Mouse (Mus musculus) embryonic facial prominence, embryonic 15.5 days (tissue): ENCODE measurements at regions not wholly inside any gene's neighbourhood (a gene's known extent, or its start where the extent isn't known, plus 50 kb on each side); places are given as distances from the start of the nearest gene placed in this dataset.

ENCODE experiments used
- ATAC-seq: fragments of 200-750 bp; cut with Nextera tagmentation; 2 replicates; pipeline ENCODE4 v1.8.0; 2017; ENCODE audit warnings: low read depth, moderate TSS enrichment; ENCODE audit not compliant: insufficient number of reproducible peaks, low FRiP score, low TSS enrichment
- H3K27ac ChIP-seq: fragments of 300-500 bp; sonication (generic); replicated peaks from 2 replicates; pipeline ENCODE4 v1.5.1; 2015; ENCODE audit warnings: mild to moderate bottlenecking, inconsistent platforms
- H3K27me3 ChIP-seq: fragments of 300-500 bp; sonication (generic); 2 replicates; pipeline ENCODE4 v1.6.1; 2015; ENCODE audit warnings: inconsistent platforms
- H3K36me3 ChIP-seq: fragments of 300-500 bp; sonication (generic); 2 replicates; pipeline ENCODE4 v1.6.1; 2015; ENCODE audit warnings: mild to moderate bottlenecking, inconsistent platforms
- H3K4me1 ChIP-seq: fragments of 300-500 bp; sonication (generic); 2 replicates; pipeline ENCODE4 v1.6.1; 2015; ENCODE audit warnings: inconsistent platforms
- H3K4me2 ChIP-seq: fragments of 300-500 bp; sonication (generic); replicated peaks from 2 replicates; pipeline ENCODE4 v1.6.1; 2015; ENCODE audit warnings: mild to moderate bottlenecking, inconsistent platforms
- H3K4me3 ChIP-seq: fragments of 300-500 bp; sonication (generic); replicated peaks from 2 replicates; pipeline ENCODE4 v1.5.1; 2015; ENCODE audit warnings: mild to moderate bottlenecking, inconsistent platforms
- H3K9ac ChIP-seq: fragments of 300-500 bp; sonication (generic); 2 replicates; pipeline ENCODE4 v1.6.1; 2015; ENCODE audit warnings: inconsistent platforms
- H3K9me3 ChIP-seq: fragments of 300-500 bp; sonication (generic); replicated peaks from 2 replicates; pipeline ENCODE4 v1.6.1; 2016; ENCODE audit warnings: inconsistent platforms
- WGBS: fragments of 180-500 bp; shearing (Covaris S2); methylation state at CpG from one replicate; pipeline ENCODE4 v1.1.7; 2015; 5-methylcytosine and 5-hydroxymethylcytosine counted together

DNA sequence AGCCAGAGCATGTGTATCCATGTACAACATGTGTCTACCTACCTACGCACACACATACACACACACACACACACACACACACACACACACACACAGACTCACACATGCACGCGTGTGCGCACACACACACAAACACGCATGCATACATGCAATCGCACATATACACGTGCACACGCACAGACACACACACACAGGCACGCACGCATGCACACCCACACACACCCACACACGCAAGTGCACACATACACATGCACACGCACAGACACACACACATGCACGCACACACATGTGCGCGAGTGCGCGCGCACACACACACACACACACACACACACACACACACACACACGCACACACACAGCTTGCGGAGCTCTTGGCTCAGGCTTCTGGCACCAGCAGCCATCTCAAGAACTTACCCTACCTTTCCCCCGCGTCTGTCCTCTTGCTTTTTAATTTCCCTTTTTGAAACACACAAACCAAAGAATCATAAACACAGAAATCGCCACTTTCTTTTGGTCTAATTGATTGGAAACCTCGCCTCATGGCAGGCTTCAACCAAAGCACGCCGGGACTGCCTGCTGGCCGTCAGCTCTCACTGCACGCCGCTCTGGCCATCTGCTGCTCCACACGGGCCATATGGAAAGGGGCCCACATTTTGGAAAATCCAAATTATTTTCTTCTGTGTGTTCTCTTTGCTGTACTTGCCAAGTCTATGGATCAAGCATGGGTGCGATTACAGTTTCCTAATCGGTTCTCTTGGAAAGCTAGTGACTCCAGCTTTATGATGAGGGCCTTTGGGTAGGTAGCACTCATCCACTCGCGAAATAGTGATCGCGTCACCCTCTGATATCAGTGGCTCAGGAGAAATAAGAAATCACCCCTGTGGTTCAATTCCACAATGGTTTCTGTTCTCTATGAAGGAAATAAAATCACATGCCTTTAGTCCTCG, 127.9 kb upstream of the Gm9833 start:
- Histone ChIP-seq H3K4me2 (no peak overlapping the region), H3K9me3 (no peaks in the 10 kb centered on the region), H3K4me3 (no peak overlapping the region), H3K9ac (no peak overlapping the region), H3K4me1 (no peaks in the 10 kb centered on the region), H3K27ac (no peak overlapping the region), H3K36me3 (no peaks in the 10 kb centered on the region), H3K27me3 (no peaks in the 10 kb centered on the region)
- WGBS, result 82% methylated on average over 37 of the region's 37 CpGs
- ATAC-seq, result no peak

DNA sequence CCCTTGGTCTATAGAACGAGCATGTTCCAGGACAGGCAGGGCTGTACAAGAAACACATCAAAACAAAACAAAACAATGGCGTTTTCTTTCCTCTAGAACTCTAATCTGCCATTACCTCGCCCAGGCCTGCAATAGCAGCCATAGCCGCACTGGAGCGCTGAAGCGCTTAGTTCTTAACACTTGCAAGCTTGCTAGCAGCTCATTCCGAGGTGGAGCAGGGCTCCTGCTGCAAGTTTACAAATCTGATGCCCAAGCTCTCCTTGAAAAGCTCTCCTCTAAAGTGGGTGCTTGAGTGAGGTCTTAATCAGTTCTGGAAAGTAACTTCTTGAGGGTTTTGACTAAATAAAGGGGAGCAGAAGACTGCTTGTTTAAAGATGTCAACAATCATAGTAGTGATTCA, 127.2 kb upstream of the Gm9833 start:
- Histone ChIP-seq H3K27ac (no peak overlapping the region), H3K4me2 (no peak overlapping the region), H3K4me3 (no peak overlapping the region), H3K36me3 (no peaks in the 10 kb centered on the region), H3K27me3 (no peaks in the 10 kb centered on the region), H3K9ac (no peak overlapping the region), H3K9me3 (no peaks in the 10 kb centered on the region), H3K4me1 (no peaks in the 10 kb centered on the region)
- ATAC-seq, result no peak
- WGBS, result 50% methylated on average over 7 of the region's 7 CpGs
